28 mouse cellular contexts compared by ENCODE assay signal in genomic region chr17:5414041-5414440, GRCm38 (mm10). TPM values are rescaled to one million over a fixed set of nuclear protein-coding genes. Genes with fewer than 3 reads are reported as not detected.
DNase-seq lines count a peak whose midpoint lies in the region; ATAC-seq lines count a peak whose summit lies in the region.
"Had no signal": no experiment of that assay in that cellular context is flagged by ENCODE, and none has a peak within 500 bp of the region (broad histone marks: within the 10 kb centered on the region; RNA-seq: fewer than 3 reads in every experiment).

No protein-coding gene starts in this region.

- no peak for DNase-seq in liver, embryonic 11.5 days (ENCODE audit: low spot score)
- DNase-seq in liver = no peak
- DNase-seq in neural tube, embryonic 11.5 days (ENCODE audit: low spot score) = no peak
- no peak for DNase-seq in neural tube, embryonic 10.5 days (ENCODE audit: extremely low spot score, low spot score)
- DNase-seq in heart, adult 8-10 months (ENCODE audit: low spot score) = no peak
- no peak for DNase-seq in heart, adult 11 months
- DNase-seq: adrenal gland, postnatal 10 days; adrenal gland, postnatal 36 days; cerebellum, adult 18-20 months; cerebellum, adult 9-10 months; cerebellum, postnatal 14 days; forebrain, postnatal 0 days; gastrocnemius, adult 2 months; gastrocnemius, postnatal 14 days; heart, adult 18-20 months; heart, postnatal 14 days; heart, postnatal 4 days had no signal

- H3K4me2 ChIP-seq in liver, embryonic 11.5 days = no peak overlapping the region
- no peak overlapping the region for H3K4me2 ChIP-seq in neural tube, embryonic 11.5 days (ENCODE audit: low read depth)
- H3K4me2 ChIP-seq in liver, embryonic 16.5 days (ENCODE audit: low read depth, low read length) = no peak overlapping the region
- H3K4me2 ChIP-seq: embryonic facial prominence, embryonic 12.5 days; embryonic facial prominence, embryonic 15.5 days; heart, embryonic 13.5 days; hindbrain, embryonic 14.5 days had no signal

- 82% methylated on average over 3 of the region's 3 CpGs for WGBS in liver, embryonic 11.5 days
- 91% methylated on average over 3 of the region's 3 CpGs for WGBS in neural tube, embryonic 11.5 days
- 58% methylated on average over 3 of the region's 3 CpGs for WGBS in liver, embryonic 16.5 days (ENCODE audit: insufficient replicate concordance)

- H3K4me3 ChIP-seq in liver, embryonic 11.5 days (ENCODE audit: low read depth, low read length) = no peak overlapping the region
- H3K4me3 ChIP-seq in neural tube, embryonic 11.5 days (ENCODE audit: low read depth, low read length) = no peak overlapping the region
- no peak overlapping the region for H3K4me3 ChIP-seq in liver, embryonic 16.5 days (ENCODE audit: low read depth, low read length)
- H3K4me3 ChIP-seq: embryonic facial prominence, embryonic 12.5 days; embryonic facial prominence, embryonic 15.5 days; gastrocnemius, adult 2 months; heart, embryonic 10.5 days; heart, embryonic 13.5 days had no signal

- no peak for ATAC-seq in liver, embryonic 11.5 days (replicated peaks; ENCODE audit: low FRiP score)
- ATAC-seq in neural tube, embryonic 11.5 days (ENCODE audit: insufficient read depth, low FRiP score, low TSS enrichment) = no peak
- no peak for ATAC-seq in liver, embryonic 16.5 days (ENCODE audit: low read depth)
- ATAC-seq: forebrain, embryonic 14.5 days; forebrain, postnatal 0 days; Patski had no signal

- H3K36me3 ChIP-seq in liver, embryonic 11.5 days (ENCODE audit: control insufficient read depth, insufficient read depth, low read length) = peaks cover 13% of the 10 kb centered on the region
- peaks cover 2% of the 10 kb centered on the region; the same call in 1 of the 2 replicates for H3K36me3 ChIP-seq in neural tube, embryonic 11.5 days (ENCODE audit: control insufficient read depth, insufficient read depth, low read length)
- H3K36me3 ChIP-seq in liver, embryonic 16.5 days (ENCODE audit: control insufficient read depth, insufficient read depth) = no peaks in the 10 kb centered on the region

- H3K9ac ChIP-seq in liver, embryonic 11.5 days (ENCODE audit: low read depth, low read length) = no peak overlapping the region
- H3K9ac ChIP-seq in neural tube, embryonic 11.5 days (ENCODE audit: low read length) = no peak overlapping the region
- H3K9ac ChIP-seq in liver, embryonic 16.5 days (ENCODE audit: low read depth, low read length) = no peak overlapping the region
- H3K9ac ChIP-seq: embryonic facial prominence, embryonic 12.5 days; embryonic facial prominence, embryonic 15.5 days; forebrain, postnatal 0 days; heart, embryonic 13.5 days; hindbrain, embryonic 14.5 days had no signal

- 0 out of 2 replicates have a peak overlapping the region, but pooled peaks have one; percentile 10 for H3K27ac ChIP-seq in liver, embryonic 11.5 days (ENCODE audit: low read depth, low read length)
- H3K27ac ChIP-seq in neural tube, embryonic 11.5 days (ENCODE audit: low read depth, low read length) = 0 out of 2 replicates have a peak overlapping the region, but pooled peaks have one; percentile 27
- peak overlapping the region; percentile 60; the same call in 1 of the 2 replicates for H3K27ac ChIP-seq in liver, embryonic 16.5 days (ENCODE audit: low read length)
- H3K27ac ChIP-seq: embryonic facial prominence, embryonic 12.5 days; embryonic facial prominence, embryonic 15.5 days; gastrocnemius, adult 2 months; heart, embryonic 10.5 days; heart, embryonic 13.5 days; hindbrain, embryonic 14.5 days had no signal

- no peaks in the 10 kb centered on the region for H3K9me3 ChIP-seq in liver, embryonic 11.5 days (ENCODE audit: control insufficient read depth, low read length)
- H3K9me3 ChIP-seq in neural tube, embryonic 11.5 days (ENCODE audit: control insufficient read depth, low read length) = no peaks in the 10 kb centered on the region
- H3K9me3 ChIP-seq in liver, embryonic 16.5 days (replicated peaks; ENCODE audit: control insufficient read depth, low read length) = no peaks in the 10 kb centered on the region
- H3K9me3 ChIP-seq: embryonic facial prominence, embryonic 12.5 days; embryonic facial prominence, embryonic 15.5 days; heart, embryonic 10.5 days; heart, embryonic 13.5 days had no signal

- H3K27me3 ChIP-seq in liver, embryonic 11.5 days (replicated peaks; ENCODE audit: control insufficient read depth, insufficient read depth, low read length) = no peaks in the 10 kb centered on the region
- no peaks in the 10 kb centered on the region for H3K27me3 ChIP-seq in neural tube, embryonic 11.5 days (ENCODE audit: control insufficient read depth, insufficient read depth, low read length)
- no peaks in the 10 kb centered on the region for H3K27me3 ChIP-seq in liver, embryonic 16.5 days (ENCODE audit: control insufficient read depth, insufficient read depth, low read depth, low read length)
- H3K27me3 ChIP-seq: embryonic facial prominence, embryonic 12.5 days; embryonic facial prominence, embryonic 15.5 days; heart, embryonic 13.5 days; Patski had no signal

- no peaks in the 10 kb centered on the region; the same call in none of the 2 replicates for H3K4me1 ChIP-seq in liver, embryonic 11.5 days (replicated peaks; ENCODE audit: control insufficient read depth, insufficient read depth, low read length)
- H3K4me1 ChIP-seq in neural tube, embryonic 11.5 days (ENCODE audit: control insufficient read depth, insufficient read depth, low read length) = no peaks in the 10 kb centered on the region
- no peaks in the 10 kb centered on the region; the same call in none of the 2 replicates for H3K4me1 ChIP-seq in liver, embryonic 16.5 days (ENCODE audit: control insufficient read depth, low read depth, low read length)
- H3K4me1 ChIP-seq: embryonic facial prominence, embryonic 12.5 days; heart, embryonic 13.5 days had no signal

RNA-seq across cellular contexts. Expression of gene Ldhal6b, which starts 4.5 kb away (rescaled TPM):
- polyA plus RNA-seq in liver, embryonic 11.5 days (2014; fragmentation: Nextera tagmentation; extraction: Ambion mirVana) = 0.12 TPM in 1 of 2 replicates, not detected in the other
- polyA plus RNA-seq in neural tube, embryonic 11.5 days (2014; fragmentation: Nextera tagmentation; extraction: Ambion mirVana) = 0.16 TPM in 1 of 2 replicates, not detected in the other
- polyA plus RNA-seq in liver, embryonic 16.5 days (2015; fragmentation: Nextera tagmentation; extraction: Ambion mirVana) = not detected in 2 replicates
- total RNA-seq in heart, adult 8-10 months (2022) = under 1 TPM; 0.19 to 0.41 (median 0.36) TPM
- polyA plus RNA-seq: embryonic facial prominence, embryonic 15.5 days; forebrain, embryonic 11.5 days; forebrain, embryonic 14.5 days; forebrain, postnatal 0 days; heart, embryonic 10.5 days; heart, embryonic 13.5 days; heart, embryonic 16.5 days; hindbrain, embryonic 11.5 days had no signal

RNA-seq across cellular contexts. Expression of gene Tmem242, which starts 26.0 kb away (rescaled TPM):
- polyA plus RNA-seq in liver, embryonic 11.5 days (2014; fragmentation: Nextera tagmentation; extraction: Ambion mirVana) = 96.1 and 100 TPM in 2 replicates
- 118 and 139 TPM in 2 replicates for polyA plus RNA-seq in neural tube, embryonic 11.5 days (2014; fragmentation: Nextera tagmentation; extraction: Ambion mirVana)
- 39.4 and 43.0 TPM in 2 replicates for polyA plus RNA-seq in liver, embryonic 16.5 days (2015; fragmentation: Nextera tagmentation; extraction: Ambion mirVana)
- total RNA-seq in heart, adult 8-10 months (2022) = 100 to 1,000 TPM; 163 to 170 (median 167) TPM

Comparison
In these comparisons a context has a peak if more than half of its experiments do, and no peak if none do; other contexts are left out.
1. H3K27ac ChIP-seq: peak in every context shown above with its lines; median percentile 60 in liver, embryonic 16.5 days; 27 in neural tube, embryonic 11.5 days; 10 in liver, embryonic 11.5 days.